Mouse (Mus musculus) lung, postnatal 0 days (tissue): ENCODE measurements at regions not wholly inside any gene's neighbourhood (a gene's known extent, or its start where the extent isn't known, plus 50 kb on each side); places are given as distances from the start of the nearest gene placed in this dataset.
"Not testable (repeated sequence)": the region's sequence is repeated elsewhere in the genome, so short reads cannot be mapped to it uniquely, and the experiment has no call there.

Source experiments
- ATAC-seq: fragments of 200-750 bp; cut with Nextera tagmentation; 2 replicates; pipeline ENCODE4 v1.8.0; 2017; ENCODE audit warnings: moderate library complexity
- DNase-seq: peaks from one replicate; pipeline ENCODE4 v3.0.0-alpha.2; 2016; ENCODE audit warnings: low spot score
- H3K27ac ChIP-seq: fragments of 300-500 bp; sonication (generic); 2 replicates; pipeline ENCODE4 v1.5.1; 2014; ENCODE audit warnings: antibody characterized with exemption, mild to moderate bottlenecking, low read length, mixed read lengths
- H3K27me3 ChIP-seq: fragments of 300-500 bp; sonication (generic); replicated peaks from 2 replicates; pipeline ENCODE4 v1.6.1; 2014; ENCODE audit warnings: low read length, mixed read lengths; ENCODE audit not compliant: insufficient read depth
- H3K36me3 ChIP-seq: fragments of 300-500 bp; sonication (generic); 2 replicates; pipeline ENCODE4 v1.6.1; 2014; ENCODE audit warnings: low read length, mixed read lengths; ENCODE audit not compliant: insufficient read depth
- H3K4me1 ChIP-seq: fragments of 300-500 bp; sonication (generic); 2 replicates; pipeline ENCODE4 v1.6.1; 2014; ENCODE audit warnings: antibody characterized with exemption, low read depth, low read length, mixed read lengths; ENCODE audit not compliant: insufficient read depth
- H3K4me2 ChIP-seq: fragments of 300-500 bp; sonication (generic); replicated peaks from 2 replicates; pipeline ENCODE4 v1.6.1; 2014; ENCODE audit warnings: low read depth, mild to moderate bottlenecking, low read length, moderate library complexity, mixed read lengths
- H3K4me3 ChIP-seq: fragments of 300-500 bp; sonication (generic); 2 replicates; pipeline ENCODE4 v1.5.1; 2014; ENCODE audit warnings: low read depth, low read length
- H3K9ac ChIP-seq: fragments of 300-500 bp; sonication (generic); replicated peaks from 2 replicates; pipeline ENCODE4 v1.6.1; 2014; ENCODE audit warnings: low read depth, mild to moderate bottlenecking
- H3K9me3 ChIP-seq: fragments of 300-500 bp; sonication (generic); 2 replicates; pipeline ENCODE4 v1.6.1; 2016; ENCODE audit warnings: low read length, mixed read lengths
- CTCF ChIP-seq: IDR thresholded peaks from 2 replicates; pipeline ENCODE4 v1.5.1; 2016; ENCODE audit warnings: antibody characterized with exemption, mild to moderate bottlenecking
- EP300 ChIP-seq: IDR thresholded peaks from 2 replicates; pipeline ENCODE4 v1.6.1; 2016; ENCODE audit warnings: antibody characterized with exemption, mild to moderate bottlenecking, control low read depth
- WGBS: fragments of 180-500 bp; shearing (Covaris S2); extraction: QIAGEN DNeasy Blood & Tissue Kit; methylation state at CpG from one replicate; pipeline ENCODE4 v1.1.7; 2014; 5-methylcytosine and 5-hydroxymethylcytosine counted together

DNA sequence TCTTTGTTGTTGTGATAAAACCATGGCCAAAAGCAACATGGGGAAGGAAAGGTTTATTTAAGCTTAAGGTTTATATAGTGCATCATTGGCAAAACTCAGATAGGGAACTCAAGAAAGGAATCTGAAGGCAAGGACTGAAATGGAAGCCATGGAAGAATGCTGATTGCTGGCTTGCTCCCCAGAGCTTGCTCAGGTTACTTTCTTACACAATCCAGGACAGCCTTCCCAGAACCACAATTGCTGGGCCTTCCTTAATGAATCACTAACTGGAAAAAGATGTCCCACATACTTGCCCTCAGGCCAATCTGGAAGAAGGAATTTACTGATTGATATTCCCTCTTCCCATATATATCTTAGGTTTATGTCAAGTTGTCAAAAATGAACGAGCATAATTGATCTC, 310.8 kb downstream of the Gxylt1 start:
- no peak overlapping the region for H3K9ac ChIP-seq
- WGBS: 55% methylated on average over 1 of the region's 1 CpGs
- DNase-seq (no peak), ATAC-seq (no peak)
- H3K36me3 ChIP-seq: no peaks in the 10 kb centered on the region
- no peaks in the 10 kb centered on the region for H3K4me1 ChIP-seq
- no peak overlapping the region for H3K4me2 ChIP-seq
- no peaks in the 10 kb centered on the region for H3K9me3 ChIP-seq
- no peak overlapping the region for H3K27ac ChIP-seq
- H3K4me3 ChIP-seq: no peak overlapping the region
- H3K27me3 ChIP-seq: no peaks in the 10 kb centered on the region
- no peak for TF ChIP-seq EP300
- no peak for TF ChIP-seq CTCF

DNA sequence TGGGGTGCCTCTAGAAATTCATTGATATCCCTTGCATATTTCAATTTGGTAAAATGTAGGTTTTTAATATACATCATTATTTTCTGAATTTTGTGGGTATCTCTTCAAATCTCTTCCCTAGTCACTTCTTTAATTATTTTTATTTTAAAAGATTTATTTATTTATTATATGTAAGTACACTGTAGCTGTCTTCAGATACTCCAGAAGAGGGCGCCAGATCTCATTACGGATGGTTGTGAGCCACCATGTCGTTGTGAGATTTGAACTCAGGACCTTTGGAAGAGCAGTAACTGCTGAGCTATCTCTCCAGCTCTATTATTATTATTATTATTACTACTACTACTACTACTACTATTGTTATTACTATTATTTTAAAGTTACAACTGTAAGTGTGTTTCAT, 324.1 kb downstream of the Gxylt1 start:
- not testable (repeated sequence) for DNase-seq, H3K27ac ChIP-seq, H3K27me3 ChIP-seq, H3K4me1 ChIP-seq, H3K36me3 ChIP-seq, H3K4me2 ChIP-seq, ATAC-seq, H3K9ac ChIP-seq, H3K9me3 ChIP-seq, H3K4me3 ChIP-seq
- 82% methylated on average over 3 of the region's 3 CpGs for WGBS

DNA sequence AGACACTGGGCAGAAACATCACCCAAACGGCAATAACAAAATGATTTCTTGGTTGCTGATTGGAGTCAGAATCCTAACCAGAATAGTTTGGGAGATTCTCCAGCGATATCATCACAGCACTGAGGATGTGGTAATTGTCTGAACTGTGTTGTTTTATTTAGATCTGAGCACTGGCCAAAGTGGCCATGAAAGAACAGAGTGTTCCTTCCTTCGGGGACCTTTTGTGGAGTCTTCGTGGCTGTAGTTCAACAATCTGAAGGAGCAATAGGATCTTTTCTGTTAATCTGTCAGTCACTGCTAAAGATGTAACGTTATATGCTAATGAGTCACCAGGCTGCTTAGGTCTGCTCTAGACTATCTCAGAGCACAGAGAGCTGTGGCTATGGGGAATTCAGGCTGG, 328.8 kb downstream of the Gxylt1 start:
- TF ChIP-seq CTCF: no peak
- H3K9ac ChIP-seq: no peak overlapping the region
- H3K9me3 ChIP-seq: no peaks in the 10 kb centered on the region
- H3K4me2 ChIP-seq: no peak overlapping the region
- no peaks in the 10 kb centered on the region for H3K36me3 ChIP-seq
- WGBS: 67% methylated on average over 5 of the region's 5 CpGs
- H3K4me1 ChIP-seq: no peaks in the 10 kb centered on the region
- ATAC-seq (peak; percentile 46; the same call in 1 of the 2 replicates), DNase-seq (peak; percentile 69)
- H3K27me3 ChIP-seq: no peaks in the 10 kb centered on the region
- H3K27ac ChIP-seq: no peak overlapping the region
- H3K4me3 ChIP-seq: no peak overlapping the region

DNA sequence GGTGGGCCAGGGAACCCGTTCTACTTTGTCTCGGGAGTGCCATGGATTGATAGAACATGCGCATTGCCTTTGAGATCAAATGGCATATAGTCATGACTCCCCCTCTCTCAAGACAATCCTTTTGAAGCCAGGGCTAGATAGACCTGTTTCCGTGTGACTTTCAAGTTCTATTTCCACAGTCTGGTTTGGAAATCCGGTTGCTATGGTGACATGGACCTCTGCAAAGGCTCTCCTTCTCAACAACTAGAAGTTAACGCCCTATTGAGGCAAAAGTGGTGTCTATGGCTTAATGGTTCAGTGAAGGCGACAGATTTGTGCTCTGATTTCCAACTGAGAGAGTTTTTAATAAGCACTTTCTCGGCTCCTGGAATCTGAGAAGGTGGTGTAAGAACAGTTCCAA, 371.2 kb downstream of the Gxylt1 start:
- no peak overlapping the region for H3K9ac ChIP-seq
- H3K27ac ChIP-seq: no peak overlapping the region
- no peak for TF ChIP-seq EP300
- no peak for TF ChIP-seq CTCF
- no peaks in the 10 kb centered on the region for H3K4me1 ChIP-seq
- no peaks in the 10 kb centered on the region for H3K36me3 ChIP-seq
- no peak for DNase-seq
- ATAC-seq: no peak
- H3K4me3 ChIP-seq: no peak overlapping the region
- no peak overlapping the region for H3K4me2 ChIP-seq
- WGBS: 68% methylated on average over 8 of the region's 8 CpGs
- no peaks in the 10 kb centered on the region for H3K9me3 ChIP-seq
- H3K27me3 ChIP-seq: no peaks in the 10 kb centered on the region

DNA sequence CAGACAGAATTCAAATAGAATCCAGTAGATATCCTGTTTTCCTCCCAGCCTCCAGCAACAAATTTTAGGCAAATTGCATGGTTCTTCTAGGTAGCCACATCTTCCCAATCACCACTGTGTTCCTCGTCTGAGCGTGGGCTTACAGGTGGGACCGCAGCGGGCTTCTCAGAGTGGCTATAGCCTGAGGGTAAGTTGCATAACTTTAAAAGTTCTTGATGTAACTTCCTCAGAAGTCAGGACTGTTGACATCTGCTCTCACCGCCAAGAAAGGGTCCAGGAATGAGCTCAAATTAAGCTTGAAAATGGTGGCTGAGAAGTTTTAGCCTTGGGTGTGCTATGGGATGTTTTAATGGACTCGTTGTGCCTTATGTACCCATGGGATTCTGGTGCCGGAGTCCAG, 377.7 kb downstream of the Gxylt1 start:
- 85% methylated on average over 7 of the region's 7 CpGs for WGBS
- no peak overlapping the region for H3K4me2 ChIP-seq
- no peak overlapping the region for H3K4me3 ChIP-seq
- no peaks in the 10 kb centered on the region for H3K9me3 ChIP-seq
- no peaks in the 10 kb centered on the region for H3K4me1 ChIP-seq
- TF ChIP-seq CTCF (no peak), EP300 (no peak)
- ATAC-seq (no peak), DNase-seq (no peak)
- H3K27me3 ChIP-seq: no peaks in the 10 kb centered on the region
- H3K9ac ChIP-seq: no peak overlapping the region
- H3K36me3 ChIP-seq: no peaks in the 10 kb centered on the region
- no peak overlapping the region for H3K27ac ChIP-seq

DNA sequence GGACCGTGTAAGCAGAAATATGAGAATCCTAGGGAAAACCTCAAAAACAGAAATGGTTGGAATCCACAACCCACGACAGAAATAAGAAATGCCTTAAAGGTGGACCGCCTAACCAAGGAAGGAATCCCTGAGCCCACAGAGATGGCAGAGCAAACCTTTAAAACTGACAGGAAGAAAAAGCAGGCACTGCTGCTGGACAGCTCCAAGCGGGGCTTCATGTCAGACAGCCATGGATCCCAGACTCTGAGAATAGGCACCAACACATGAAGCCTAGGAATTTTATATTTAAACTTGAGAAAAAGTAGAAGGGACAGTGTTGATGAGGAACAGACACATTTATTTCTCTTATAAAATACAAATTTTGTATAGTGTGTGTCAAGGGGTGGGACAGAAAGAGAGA, 379.1 kb downstream of the Gxylt1 start:
- DNase-seq: no peak

DNA sequence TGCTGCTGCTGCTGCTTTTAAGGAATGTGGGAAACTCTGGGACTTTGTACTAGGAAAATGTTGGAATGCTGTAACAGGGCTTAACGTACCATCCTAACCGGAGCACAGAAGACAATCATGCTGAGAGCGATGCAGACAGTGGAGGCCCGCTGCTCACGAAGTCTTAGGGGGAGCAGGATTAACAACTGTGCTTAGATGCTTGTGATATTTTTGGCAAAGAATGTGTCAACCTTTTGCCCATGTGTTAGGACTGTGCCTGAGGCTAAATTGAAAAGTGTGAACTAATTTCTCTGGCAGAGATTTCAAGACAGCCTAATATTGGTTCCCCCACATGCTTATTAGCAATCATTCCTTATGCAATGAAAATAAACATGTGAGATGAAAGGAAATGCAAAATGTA, 398.5 kb downstream of the Gxylt1 start:
- Histone ChIP-seq H3K9ac (no peak overlapping the region), H3K4me3 (no peak overlapping the region), H3K27me3 (no peaks in the 10 kb centered on the region), H3K36me3 (no peaks in the 10 kb centered on the region), H3K27ac (no peak overlapping the region), H3K4me2 (no peak overlapping the region), H3K9me3 (no peaks in the 10 kb centered on the region), H3K4me1 (no peaks in the 10 kb centered on the region)
- 82% methylated on average over 5 of the region's 5 CpGs for WGBS
- TF ChIP-seq EP300: no peak
- no peak for TF ChIP-seq CTCF
- no peak for ATAC-seq
- DNase-seq: no peak

More for the DNA sequence above, 379.1 kb downstream of the Gxylt1 start:
- Histone ChIP-seq H3K4me2 (no peak overlapping the region), H3K27ac (no peak overlapping the region), H3K4me1 (no peaks in the 10 kb centered on the region), H3K27me3 (no peaks in the 10 kb centered on the region), H3K9ac (no peak overlapping the region), H3K36me3 (no peaks in the 10 kb centered on the region), H3K4me3 (no peak overlapping the region), H3K9me3 (no peaks in the 10 kb centered on the region)
- no peak for TF ChIP-seq EP300
- TF ChIP-seq CTCF: no peak
- no peak for ATAC-seq
- 57% methylated on average over 4 of the region's 4 CpGs for WGBS
